Mouse (Mus musculus): ENCODE results near the gene Gadd45a. TPM values are rescaled to one million over a fixed set of nuclear protein-coding genes. Genes with fewer than 3 reads are reported as not detected.
A peak's percentile ranks its signal among the peaks of the same experiment; 100 is the strongest.

The Gadd45a gene
- polyA plus RNA-seq, 1 experiment from 2014 or later, result 54.4 TPM

DNA sequence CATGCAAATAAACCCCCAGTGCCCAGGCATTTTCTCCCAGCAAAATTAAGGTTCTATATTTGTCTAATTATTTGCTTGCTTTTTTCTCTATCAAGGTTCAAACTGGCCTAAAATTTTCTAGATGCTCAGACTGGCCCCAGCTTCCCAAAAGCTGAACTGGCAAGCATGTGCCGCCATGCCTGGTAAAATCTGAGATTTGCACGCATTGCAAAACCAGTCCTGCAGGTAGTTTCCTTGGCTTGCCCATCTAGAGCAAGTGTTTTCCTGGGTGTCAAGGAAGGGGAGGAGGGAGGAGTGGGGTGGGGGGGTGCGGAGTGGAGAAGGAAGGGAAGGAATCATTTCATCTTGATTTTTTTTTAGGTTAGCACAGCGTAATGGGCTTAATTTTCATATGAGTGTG lies 36.2 kb upstream of the Gadd45a start:
- Histone ChIP-seq H3K27me3 (ENCODE audit: control insufficient read depth, insufficient read depth, low read depth, low read length) (no peaks in the 10 kb centered on the region), H3K4me1 (ENCODE audit: control insufficient read depth, low read depth, low read length) (peaks cover 4% of the 10 kb centered on the region), H3K4me3 (ENCODE audit: low read depth, low read length) (no peak overlapping the region), H3K36me3 (ENCODE audit: control insufficient read depth, insufficient read depth) (no peaks in the 10 kb centered on the region), H3K27ac (ENCODE audit: low read length) (no peak overlapping the region), H3K4me2 (ENCODE audit: low read depth, low read length) (no peak overlapping the region), H3K9me3 (replicated peaks; ENCODE audit: control insufficient read depth, low read length) (no peaks in the 10 kb centered on the region), H3K9ac (ENCODE audit: low read depth, low read length) (no peak overlapping the region)
- no peak for ATAC-seq (ENCODE audit: low read depth)
- WGBS (ENCODE audit: insufficient replicate concordance), result 78% methylated on average over 4 of the region's 4 CpGs

- no peak for ATAC-seq (ENCODE audit: low read depth)
- Histone ChIP-seq H3K9ac (ENCODE audit: low read depth, low read length) (no peak overlapping the region), H3K27me3 (ENCODE audit: control insufficient read depth, insufficient read depth, low read depth, low read length) (no peaks in the 10 kb centered on the region), H3K4me2 (ENCODE audit: low read depth, low read length) (no peak overlapping the region), H3K4me1 (ENCODE audit: control insufficient read depth, low read depth, low read length) (peaks cover 4% of the 10 kb centered on the region), H3K36me3 (ENCODE audit: control insufficient read depth, insufficient read depth) (no peaks in the 10 kb centered on the region), H3K4me3 (ENCODE audit: low read depth, low read length) (no peak overlapping the region), H3K27ac (ENCODE audit: low read length) (no peak overlapping the region), H3K9me3 (replicated peaks; ENCODE audit: control insufficient read depth, low read length) (no peaks in the 10 kb centered on the region)
- 58% methylated on average over 1 of the region's 1 CpGs for WGBS (ENCODE audit: insufficient replicate concordance)
Observed at GRCm38 (mm10) chr6:67071615-67072014, 34.4 kb upstream of the Gadd45a start.

- Histone ChIP-seq H3K27ac (ENCODE audit: low read length) (no peak overlapping the region), H3K9ac (ENCODE audit: low read depth, low read length) (peak overlapping the region; percentile 19; the same call in 1 of the 2 replicates), H3K36me3 (ENCODE audit: control insufficient read depth, insufficient read depth) (no peaks in the 10 kb centered on the region), H3K27me3 (ENCODE audit: control insufficient read depth, insufficient read depth, low read depth, low read length) (no peaks in the 10 kb centered on the region), H3K4me2 (ENCODE audit: low read depth, low read length) (peak overlapping the region; percentile 25; the same call in 1 of the 2 replicates), H3K4me3 (ENCODE audit: low read depth, low read length) (no peak overlapping the region), H3K9me3 (replicated peaks; ENCODE audit: control insufficient read depth, low read length) (no peaks in the 10 kb centered on the region), H3K4me1 (ENCODE audit: control insufficient read depth, low read depth, low read length) (peaks cover 4% of the 10 kb centered on the region)
- ATAC-seq (ENCODE audit: low read depth), result no peak
- 45% methylated on average over 9 of the region's 9 CpGs for WGBS (ENCODE audit: insufficient replicate concordance)
Observed at GRCm38 (mm10) chr6:67069800-67070315, 32.6 kb upstream of the Gadd45a start.

DNA sequence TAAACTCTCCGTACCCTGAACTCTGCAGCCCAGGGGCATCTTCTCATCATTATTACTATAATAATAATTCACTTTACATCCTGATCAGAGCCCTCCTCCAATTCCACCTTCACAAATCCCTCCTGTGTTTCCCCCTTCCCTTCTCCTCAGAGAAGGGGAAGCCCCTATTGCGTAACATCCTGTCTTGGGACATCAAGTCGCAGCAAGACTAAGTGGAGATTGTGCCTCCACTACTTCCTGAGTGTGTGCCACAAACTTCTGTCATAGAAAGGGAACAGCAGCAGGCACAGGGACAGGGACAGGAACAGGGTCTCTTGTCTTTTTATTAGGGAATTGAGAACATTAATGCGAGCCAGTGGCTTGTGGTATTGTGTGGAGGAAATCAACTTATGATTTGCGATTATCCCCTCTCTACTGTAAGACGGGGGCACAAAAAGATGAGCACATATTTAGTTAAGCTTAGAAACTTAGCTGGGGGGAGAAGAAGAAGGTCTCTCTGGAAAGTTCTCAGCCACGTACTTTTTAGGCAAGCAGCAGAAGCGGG lies 32.0 kb upstream of the Gadd45a start:
- Histone ChIP-seq H3K9ac (ENCODE audit: low read depth, low read length) (no peak overlapping the region), H3K27ac (ENCODE audit: low read length) (no peak overlapping the region), H3K4me1 (ENCODE audit: control insufficient read depth, low read depth, low read length) (peaks cover 4% of the 10 kb centered on the region), H3K4me3 (ENCODE audit: low read depth, low read length) (no peak overlapping the region), H3K27me3 (ENCODE audit: control insufficient read depth, insufficient read depth, low read depth, low read length) (no peaks in the 10 kb centered on the region), H3K36me3 (ENCODE audit: control insufficient read depth, insufficient read depth) (no peaks in the 10 kb centered on the region), H3K9me3 (replicated peaks; ENCODE audit: control insufficient read depth, low read length) (no peaks in the 10 kb centered on the region), H3K4me2 (ENCODE audit: low read depth, low read length) (peak overlapping the region; percentile 25; the same call in 1 of the 2 replicates)
- 38% methylated on average over 8 of the region's 8 CpGs for WGBS (ENCODE audit: insufficient replicate concordance)
- peak; percentile 56; the same call in 1 of the 2 replicates for ATAC-seq (ENCODE audit: low read depth)

DNA sequence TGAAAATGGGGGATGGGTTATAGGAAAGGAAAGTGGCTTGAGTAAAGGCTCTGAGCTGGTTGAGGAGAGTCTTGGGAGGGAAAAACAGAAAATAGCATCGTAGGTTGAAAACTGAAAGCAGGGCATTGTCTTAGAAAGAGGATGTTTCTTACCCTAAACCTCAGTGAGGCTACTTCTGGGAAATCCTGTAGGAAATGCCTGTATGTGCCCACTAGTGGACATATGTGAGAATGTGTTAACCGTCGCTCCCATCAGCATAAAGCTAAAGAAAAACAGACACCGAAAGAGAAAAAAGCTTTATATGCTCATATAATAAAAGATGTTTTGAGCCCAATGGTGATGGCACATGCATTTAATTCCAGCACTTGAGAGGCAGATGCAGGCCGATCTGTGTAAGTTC lies 22.8 kb upstream of the Gadd45a start:
- WGBS (ENCODE audit: insufficient replicate concordance), result 58% methylated on average over 5 of the region's 5 CpGs
- H3K9me3 ChIP-seq (replicated peaks; ENCODE audit: control insufficient read depth, low read length), result no peaks in the 10 kb centered on the region
- H3K4me3 ChIP-seq (ENCODE audit: low read depth, low read length), result no peak overlapping the region
- no peak for ATAC-seq (ENCODE audit: low read depth)
- no peak overlapping the region for H3K27ac ChIP-seq (ENCODE audit: low read length)
- H3K4me1 ChIP-seq (ENCODE audit: control insufficient read depth, low read depth, low read length), result peaks cover 32% of the 10 kb centered on the region
- no peak overlapping the region for H3K4me2 ChIP-seq (ENCODE audit: low read depth, low read length)
- no peaks in the 10 kb centered on the region for H3K36me3 ChIP-seq (ENCODE audit: control insufficient read depth, insufficient read depth)
- no peak overlapping the region for H3K9ac ChIP-seq (ENCODE audit: low read depth, low read length)
- H3K27me3 ChIP-seq (ENCODE audit: control insufficient read depth, insufficient read depth, low read depth, low read length), result no peaks in the 10 kb centered on the region

- Histone ChIP-seq H3K4me1 (ENCODE audit: control insufficient read depth, low read depth, low read length) (peaks cover 32% of the 10 kb centered on the region), H3K27me3 (ENCODE audit: control insufficient read depth, insufficient read depth, low read depth, low read length) (no peaks in the 10 kb centered on the region), H3K9me3 (replicated peaks; ENCODE audit: control insufficient read depth, low read length) (no peaks in the 10 kb centered on the region), H3K9ac (ENCODE audit: low read depth, low read length) (no peak overlapping the region), H3K36me3 (ENCODE audit: control insufficient read depth, insufficient read depth) (no peaks in the 10 kb centered on the region), H3K4me2 (ENCODE audit: low read depth, low read length) (peak overlapping the region; percentile 10), H3K27ac (ENCODE audit: low read length) (peak overlapping the region; percentile 66), H3K4me3 (ENCODE audit: low read depth, low read length) (no peak overlapping the region)
- 34% methylated on average over 7 of the region's 7 CpGs for WGBS (ENCODE audit: insufficient replicate concordance)
- peak; percentile 89 for ATAC-seq (ENCODE audit: low read depth)
Observed at GRCm38 (mm10) chr6:67057991-67058696, 20.9 kb upstream of the Gadd45a start.

DNA sequence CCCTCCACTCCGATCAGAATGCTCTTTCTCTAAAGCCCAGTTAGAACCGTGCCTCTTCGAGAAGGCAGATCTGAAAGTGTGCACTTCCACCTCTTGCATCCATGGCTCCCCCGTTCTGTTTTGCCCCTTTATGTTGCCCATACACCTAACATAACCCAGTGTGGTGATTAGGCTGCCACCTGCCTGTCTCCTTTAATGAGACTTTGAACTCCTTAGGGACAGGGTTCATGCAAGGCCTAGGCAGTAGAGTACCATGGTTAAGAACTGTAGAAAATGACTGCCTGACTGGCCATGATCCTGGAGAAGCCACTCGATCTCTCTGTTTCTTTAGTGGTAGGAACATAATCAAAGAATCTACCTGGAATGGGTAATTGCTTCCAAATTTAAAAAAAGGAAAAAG lies 20.3 kb upstream of the Gadd45a start:
- H3K27ac ChIP-seq (ENCODE audit: low read length), result peak overlapping the region; percentile 26
- WGBS (ENCODE audit: insufficient replicate concordance), result 65% methylated on average over 5 of the region's 5 CpGs
- no peak overlapping the region for H3K9ac ChIP-seq (ENCODE audit: low read depth, low read length)
- peak overlapping the region; percentile 10 for H3K4me2 ChIP-seq (ENCODE audit: low read depth, low read length)
- H3K9me3 ChIP-seq (replicated peaks; ENCODE audit: control insufficient read depth, low read length), result no peaks in the 10 kb centered on the region
- H3K4me1 ChIP-seq (ENCODE audit: control insufficient read depth, low read depth, low read length), result peaks cover 32% of the 10 kb centered on the region
- H3K4me3 ChIP-seq (ENCODE audit: low read depth, low read length), result no peak overlapping the region
- no peaks in the 10 kb centered on the region for H3K36me3 ChIP-seq (ENCODE audit: control insufficient read depth, insufficient read depth)
- ATAC-seq (ENCODE audit: low read depth), result peak; percentile 50
- no peaks in the 10 kb centered on the region for H3K27me3 ChIP-seq (ENCODE audit: control insufficient read depth, insufficient read depth, low read depth, low read length)

GRCm38 (mm10) chr6:67056889-67057564 lies 19.8 kb upstream of the Gadd45a start:
- H3K9ac ChIP-seq (ENCODE audit: low read depth, low read length), result no peak overlapping the region
- ATAC-seq (ENCODE audit: low read depth), result no peak
- H3K4me3 ChIP-seq (ENCODE audit: low read depth, low read length), result no peak overlapping the region
- H3K4me2 ChIP-seq (ENCODE audit: low read depth, low read length), result no peak overlapping the region
- H3K9me3 ChIP-seq (replicated peaks; ENCODE audit: control insufficient read depth, low read length), result no peaks in the 10 kb centered on the region
- peak overlapping the region; percentile 45 for H3K27ac ChIP-seq (ENCODE audit: low read length)
- no peaks in the 10 kb centered on the region for H3K27me3 ChIP-seq (ENCODE audit: control insufficient read depth, insufficient read depth, low read depth, low read length)
- H3K36me3 ChIP-seq (ENCODE audit: control insufficient read depth, insufficient read depth), result no peaks in the 10 kb centered on the region
- peaks cover 32% of the 10 kb centered on the region for H3K4me1 ChIP-seq (ENCODE audit: control insufficient read depth, low read depth, low read length)
- WGBS (ENCODE audit: insufficient replicate concordance), result 71% methylated on average over 3 of the region's 3 CpGs
